Mouse (Mus musculus) ES-Bruce4 (cell line): ENCODE data around the gene S1pr1.

Experiments
- CTCF ChIP-seq: IDR thresholded peaks from one replicate; pipeline ENCODE4 v1.8.1; 2011; ENCODE audit warnings: low read depth, low read length
- EP300 ChIP-seq: IDR thresholded peaks from 2 replicates; pipeline ENCODE4 v1.6.1; 2011; ENCODE audit warnings: low read depth, low read length; ENCODE audit not compliant: insufficient read depth
- POLR2A ChIP-seq: IDR thresholded peaks from one replicate; pipeline ENCODE4 v1.8.1; 2011; ENCODE audit warnings: low read length; ENCODE audit not compliant: insufficient read depth

- TF ChIP-seq EP300 (no peak), POLR2A (no peak), CTCF (no peak)
Observed at GRCm38 (mm10) chr3:115738524-115738923, 23.7 kb upstream of the S1pr1 start.
